Mouse (Mus musculus) yolk sac, embryonic 10.5 days (tissue): ENCODE results near the gene Tnr.

Source experiments
- DNase-seq: peaks from one replicate; pipeline ENCODE4 v3.0.0-alpha.2; 2017; ENCODE audit warnings: low spot score

Tnr gene

DNA sequence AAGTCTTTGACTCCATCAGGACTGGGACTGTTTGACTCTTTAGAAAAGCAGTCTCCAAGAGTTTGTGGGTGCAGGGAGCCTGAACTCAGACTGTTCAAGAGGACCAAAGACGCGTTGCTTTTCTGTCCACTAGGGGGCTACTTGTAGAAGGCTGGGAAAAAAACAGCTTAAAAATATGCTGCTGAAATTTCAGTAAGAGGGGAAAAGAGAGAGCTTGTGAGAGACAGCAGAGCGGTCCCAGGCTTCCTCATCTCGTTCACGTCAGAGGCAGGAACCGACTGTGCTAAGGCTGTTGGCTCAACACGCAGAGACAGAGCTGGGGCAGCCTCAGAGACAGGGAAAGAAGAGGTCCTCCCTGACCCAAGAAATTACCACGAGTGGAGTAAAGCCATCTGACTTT, at the start of gene Tnr:
TSS of gene Tnr (plus strand) at position 192 of the 400 bp plus-strand sequence.
- no peak for DNase-seq

DNA sequence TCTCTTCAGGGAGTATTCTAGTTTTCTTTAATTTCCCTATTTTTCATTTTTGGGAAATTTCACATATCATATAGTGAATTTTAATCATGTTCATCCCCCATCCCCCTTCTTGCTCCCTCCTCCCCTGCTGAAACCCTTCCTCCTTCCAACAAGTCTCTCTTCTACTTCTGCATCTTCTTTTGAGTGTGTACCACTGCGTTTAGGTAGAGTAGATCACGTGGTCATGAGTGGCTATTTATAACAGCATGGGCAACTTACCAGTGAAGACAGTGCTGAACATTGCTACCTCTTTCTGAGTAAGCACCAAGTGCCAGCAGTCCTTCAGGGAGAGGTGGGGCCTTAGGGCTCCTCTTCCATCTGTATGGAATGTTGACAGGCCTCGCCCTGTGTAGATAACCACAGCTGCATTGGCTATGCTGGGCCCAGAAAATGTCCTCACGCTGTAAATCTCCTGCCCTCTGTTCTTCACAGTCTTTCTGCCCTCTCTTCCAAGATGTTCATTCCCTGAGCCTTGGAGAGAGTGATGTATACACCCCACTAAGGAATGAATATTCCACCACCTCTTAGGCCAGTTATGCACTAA, 33.6 kb upstream of the Tnr start:
- DNase-seq = no peak

DNA sequence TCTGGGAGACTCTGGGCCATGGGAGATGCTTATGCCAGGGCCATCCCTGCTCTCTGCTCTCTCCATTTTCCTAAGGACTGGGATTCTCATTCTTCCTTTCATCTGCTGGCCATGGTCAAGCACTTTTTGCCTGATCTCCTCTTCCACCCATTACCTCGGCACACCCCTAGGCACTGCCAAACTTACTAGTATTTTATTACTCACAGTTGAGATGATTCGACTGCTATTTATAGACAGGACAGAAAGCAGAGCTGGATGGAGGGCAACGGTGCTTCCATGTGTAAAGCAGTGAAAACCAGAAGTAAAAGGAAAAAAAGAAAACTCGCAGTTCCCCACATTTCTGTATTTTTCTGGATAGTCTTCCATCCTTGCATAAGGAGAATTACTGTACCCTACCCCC, 31.0 kb upstream of the Tnr start:
- DNase-seq = no peak

DNA sequence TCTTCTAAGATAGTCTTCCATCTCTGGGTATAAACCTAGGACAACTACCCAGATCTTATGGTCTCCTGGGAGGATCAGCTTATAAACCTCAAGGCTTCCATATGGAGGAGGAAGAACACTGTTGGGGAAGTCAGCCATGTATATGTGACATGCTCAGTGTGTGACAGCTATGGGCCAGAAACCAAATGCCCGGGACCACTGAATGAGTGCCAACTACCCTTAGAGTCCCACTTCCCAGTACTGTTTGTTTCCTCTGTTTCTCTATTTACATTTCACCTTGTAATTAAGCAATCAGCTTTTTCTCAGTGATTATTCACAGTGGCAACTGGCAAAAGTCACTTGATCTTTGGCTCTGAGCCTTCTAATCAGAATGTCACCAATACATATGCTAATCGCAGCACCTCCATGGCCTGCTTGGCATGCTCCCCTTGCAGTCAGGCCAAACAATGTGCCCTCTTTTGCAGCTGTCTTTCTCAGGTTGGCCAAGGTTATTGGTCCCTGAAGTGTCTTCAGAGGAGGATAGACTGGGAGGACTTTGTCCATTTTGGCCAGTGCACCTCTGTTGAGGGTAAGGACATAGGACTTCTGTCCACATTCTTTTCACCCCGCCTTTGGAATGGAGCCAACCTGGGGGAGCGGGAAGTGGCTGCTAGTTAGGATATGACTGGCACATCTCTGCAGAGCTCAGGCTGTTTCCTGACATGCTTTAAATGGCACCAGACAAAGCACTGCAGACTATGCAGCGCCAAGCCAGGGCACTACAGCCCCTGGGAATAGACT, 29.7 kb upstream of the Tnr start:
- no peak for DNase-seq

DNA sequence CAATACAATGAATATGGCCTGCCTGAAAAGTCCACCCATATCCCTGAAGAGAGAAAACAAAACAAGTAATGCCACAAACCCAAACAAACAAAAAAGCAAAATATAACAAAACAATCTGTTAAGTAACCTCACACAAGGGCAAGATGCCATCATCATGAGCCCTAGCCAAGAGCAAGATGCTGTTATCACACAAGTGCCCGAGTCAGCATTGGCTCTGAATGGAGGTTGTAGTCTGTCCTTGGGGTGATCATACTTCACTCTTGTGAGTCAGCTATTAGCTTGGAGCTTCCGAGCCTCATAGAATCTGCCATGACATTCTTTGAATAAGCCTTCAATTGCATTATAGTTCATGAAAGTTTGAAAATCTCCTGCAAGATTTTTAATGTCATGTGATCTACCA, 25.3 kb upstream of the Tnr start:
- DNase-seq = no peak

DNA sequence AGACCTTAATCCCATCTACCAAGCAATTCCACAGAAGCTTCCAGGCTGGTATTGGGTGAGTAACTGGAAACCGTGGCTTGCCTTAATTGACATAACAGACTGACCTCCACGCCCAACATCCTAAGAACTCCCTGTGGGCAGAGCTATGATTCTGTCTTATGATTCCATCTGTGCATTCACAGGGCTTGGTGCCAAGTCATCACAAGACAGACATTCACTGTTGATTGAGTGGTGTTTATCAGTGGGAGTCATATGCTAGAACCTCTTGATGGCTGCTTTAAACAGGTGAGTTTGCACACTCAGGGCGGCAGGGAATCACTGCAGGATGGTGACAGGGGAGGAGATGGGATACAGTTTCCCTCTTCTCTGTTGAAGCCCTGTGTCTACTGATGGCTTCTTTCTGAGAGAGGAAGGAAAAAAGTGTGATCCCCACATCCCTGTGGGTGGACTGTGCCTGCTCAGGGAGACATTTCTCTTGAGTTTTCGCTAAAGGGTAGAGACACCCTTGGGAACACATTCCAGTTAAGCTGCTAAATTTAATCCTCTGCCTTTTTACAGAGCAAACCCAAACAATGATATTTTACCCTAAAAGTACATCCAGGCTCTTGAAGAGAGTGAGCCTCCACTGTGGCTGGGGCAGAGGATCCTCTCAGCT, 23.6 kb upstream of the Tnr start:
- DNase-seq = no peak

- no peak for DNase-seq
Observed at GRCm38 (mm10) chr1:159501911-159502310, 21.7 kb upstream of the Tnr start.

DNA sequence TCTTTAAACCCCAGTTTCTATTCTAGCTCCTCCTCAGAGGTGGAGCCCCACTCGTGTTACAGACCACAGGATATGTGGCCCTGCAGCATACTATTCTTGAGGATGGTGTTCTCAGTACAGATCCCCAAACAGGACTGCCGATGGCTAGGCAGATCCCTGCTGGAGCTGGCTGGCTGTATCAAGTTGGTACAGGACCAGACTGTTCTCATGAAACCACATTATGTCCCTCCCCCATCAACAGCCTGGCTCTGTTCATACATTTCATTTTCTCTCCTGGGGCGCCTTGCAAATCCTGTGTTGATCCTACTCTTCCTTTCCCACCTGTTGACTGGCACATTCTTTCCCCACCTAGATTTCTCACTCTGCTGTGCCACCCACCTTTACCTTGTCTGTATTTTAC, 12.9 kb upstream of the Tnr start:
- DNase-seq = no peak

GRCm38 (mm10) chr1:159517647-159518046, 5.9 kb upstream of the Tnr start:
- peak; percentile 14 for DNase-seq

DNA sequence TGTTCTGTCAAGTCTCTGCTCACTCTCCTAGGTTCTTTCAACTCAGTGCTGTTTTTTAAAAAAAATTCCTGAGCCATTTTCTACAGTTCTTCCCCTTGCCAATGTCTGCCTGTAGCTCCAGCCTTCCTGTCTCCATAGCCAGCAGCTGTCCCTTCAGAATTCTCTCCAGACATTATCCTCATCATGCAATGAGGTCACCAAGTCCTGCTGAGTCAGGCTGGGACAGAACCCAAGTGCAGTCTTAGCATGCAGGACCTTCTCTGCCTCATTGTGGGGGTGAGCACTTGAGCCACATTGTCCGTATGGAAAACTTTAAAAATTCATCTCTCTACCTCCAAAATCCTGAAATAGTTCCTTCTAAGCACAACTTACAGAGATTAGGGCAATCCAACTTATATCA, 4.4 kb upstream of the Tnr start:
- no peak for DNase-seq

DNA sequence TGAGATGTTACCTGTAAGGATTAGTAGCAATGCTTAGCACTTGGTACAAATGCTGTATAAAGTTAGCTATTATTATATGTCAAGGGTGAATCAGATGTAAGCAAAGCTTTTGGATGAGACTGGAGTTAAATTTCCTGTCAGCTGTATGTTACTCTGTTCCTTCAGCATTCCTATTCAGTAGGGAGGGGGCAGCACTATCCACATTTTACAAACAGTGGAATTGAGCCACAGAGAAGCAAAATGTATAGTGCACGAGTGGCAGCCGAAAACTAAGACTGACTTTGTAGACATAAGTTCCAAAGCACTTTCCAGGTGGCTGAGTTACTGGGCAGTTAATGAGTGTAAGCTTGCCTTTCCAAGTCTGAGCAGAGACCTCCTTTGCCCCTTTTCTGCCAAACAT, 500 bp upstream of the Tnr start:
- DNase-seq = no peak

- peak; percentile 69 for DNase-seq
Observed at GRCm38 (mm10) chr1:159524051-159524549, 531 bp downstream of the Tnr start.

- no peak for DNase-seq
Observed at GRCm38 (mm10) chr1:159532841-159533569, 9.4 kb downstream of the Tnr start.

GRCm38 (mm10) chr1:159535582-159535981, 12.0 kb downstream of the Tnr start:
- no peak for DNase-seq

- DNase-seq = no peak
Observed at GRCm38 (mm10) chr1:159537541-159537940, 14.0 kb downstream of the Tnr start.

GRCm38 (mm10) chr1:159538076-159538475, 14.5 kb downstream of the Tnr start:
- no peak for DNase-seq

GRCm38 (mm10) chr1:159545470-159546145, 22.0 kb downstream of the Tnr start:
- DNase-seq = no peak

DNA sequence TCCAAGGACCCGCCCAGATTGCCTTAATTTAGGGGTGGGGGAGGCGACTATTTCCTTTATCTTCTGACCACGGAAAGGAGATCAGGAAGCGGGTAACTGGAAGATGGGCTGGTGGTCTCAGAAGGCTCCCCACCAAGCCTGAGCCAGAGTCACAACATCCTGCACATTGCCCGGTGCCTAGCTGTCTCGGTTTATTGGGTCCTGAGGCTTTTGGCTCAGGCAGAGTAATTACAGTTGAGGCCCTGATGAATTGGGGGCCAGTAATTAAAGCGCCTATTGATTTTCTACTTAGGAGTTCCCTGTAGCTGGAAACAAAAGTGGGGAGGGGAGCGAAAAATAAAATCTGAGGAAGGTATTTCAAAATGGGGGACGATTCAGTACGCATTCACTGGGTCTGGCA, 27.5 kb downstream of the Tnr start:
- DNase-seq = no peak

- DNase-seq = no peak
Observed at GRCm38 (mm10) chr1:159551591-159552442, 28.2 kb downstream of the Tnr start.

DNA sequence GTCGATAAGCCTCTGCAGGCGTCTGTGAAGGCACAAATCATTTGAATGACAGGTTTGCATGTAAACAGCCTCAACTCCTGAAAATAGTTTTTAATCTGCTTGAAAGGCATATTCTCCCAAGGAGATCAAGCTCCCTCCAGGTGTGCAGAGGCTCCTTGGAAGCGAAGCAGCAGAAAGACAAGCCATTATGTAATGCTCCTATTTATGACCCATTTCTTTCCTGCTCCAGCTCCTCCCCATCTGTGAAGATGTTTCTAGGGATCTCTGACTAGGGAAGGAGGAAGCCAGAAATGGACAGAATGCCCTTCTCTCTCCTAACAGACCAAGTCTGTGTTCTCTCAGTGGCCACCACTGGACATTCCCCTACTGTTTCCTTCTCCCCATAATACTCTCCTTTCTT, 38.0 kb downstream of the Tnr start:
- no peak for DNase-seq

GRCm38 (mm10) chr1:159565129-159565528, 41.6 kb downstream of the Tnr start:
- no peak for DNase-seq
